Mouse (Mus musculus) ovary, adult 2 months (tissue): ENCODE measurements around the gene Rnf24. TPM values are rescaled to one million over a fixed set of nuclear protein-coding genes. Genes with fewer than 3 reads are reported as not detected.

Source experiments
- polyA plus RNA-seq: library from polyadenylated mRNA; depleted of rRNA; stranded (reverse); fragments of >200 nt; gene quantifications from 2 replicates; pipeline ENCODE4 v1.2.3, GENCODE M21; 2012; rRNA removed

The Rnf24 gene
- polyA plus RNA-seq: 6.3 and 6.4 TPM in 2 replicates

DNA sequence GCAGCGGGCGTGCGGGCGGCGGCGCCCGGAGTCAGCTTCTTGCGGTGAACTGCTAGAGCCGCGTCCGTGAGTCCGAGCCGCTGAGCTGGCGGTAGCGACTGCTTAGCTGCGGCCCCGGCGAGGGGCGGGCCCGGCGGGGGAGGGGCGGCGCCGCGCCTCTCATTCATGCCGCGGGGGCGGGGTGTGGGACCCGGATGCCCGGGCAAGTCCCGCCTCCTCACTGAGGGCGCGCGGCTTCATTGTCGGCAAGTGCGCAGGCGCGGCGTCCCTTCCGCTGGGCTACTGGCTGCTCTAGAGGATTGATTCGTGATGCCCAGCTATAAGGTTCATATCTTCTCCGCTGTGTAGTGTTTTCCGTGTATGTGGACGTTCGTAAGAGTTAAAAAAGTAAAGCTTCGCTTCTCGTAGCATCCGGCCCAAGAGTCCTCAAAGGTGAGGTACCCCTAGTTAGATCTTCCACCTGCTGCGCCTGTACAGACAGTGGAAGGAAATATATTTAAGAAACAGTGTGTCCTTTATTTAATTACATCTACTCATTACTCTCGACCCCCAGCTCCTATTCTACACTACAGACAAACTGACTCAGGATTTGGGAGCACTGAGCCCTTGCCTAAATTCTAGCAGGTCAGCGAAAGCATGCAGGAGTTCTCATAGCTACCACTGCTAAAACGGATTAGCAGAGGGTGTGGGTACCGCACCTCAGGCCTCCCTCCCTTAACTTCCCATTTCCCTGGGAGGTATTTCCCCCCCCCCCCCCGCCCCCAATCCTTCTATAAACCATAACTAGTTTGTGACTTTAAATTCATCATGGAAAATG lies at the start of gene Rnf24:
Rnf24 (minus strand) TSS at position 146 of the 817 bp plus-strand sequence.

DNA sequence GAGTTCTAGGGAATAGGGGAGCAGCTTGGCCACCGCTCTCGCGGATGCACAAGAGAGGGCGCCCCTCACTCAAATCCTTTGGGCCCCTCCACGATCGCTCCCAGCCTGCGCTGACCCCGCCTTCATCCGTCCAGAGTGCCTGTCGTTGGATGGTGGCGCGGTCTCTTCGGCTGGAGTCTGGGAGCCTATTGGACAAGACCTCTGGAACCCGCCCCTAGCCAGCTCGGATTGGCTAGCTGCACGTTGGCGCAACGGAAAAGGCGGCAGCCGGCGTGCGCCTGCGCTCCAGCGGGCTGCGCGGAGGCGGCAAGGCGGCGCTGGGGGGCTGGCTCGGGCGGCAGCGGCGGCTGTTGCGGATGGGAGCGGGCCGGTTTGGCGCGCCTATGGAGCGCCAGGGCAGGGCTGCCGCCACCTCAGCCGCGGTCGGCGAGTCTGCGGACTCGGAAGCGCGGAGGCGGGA lies 90.4 kb downstream of the Rnf24 start, which contains the start of gene Pank2:
Pank2 (plus strand) TSS at position 283 of the 460 bp plus-strand sequence.

Other genes starting within 250 kb of the Rnf24 start
- gene Hspa12b, start 225.6 kb downstream of the Rnf24 start, polyA plus RNA-seq: 19.0 and 21.7 TPM in 2 replicates
- not detected in 2 replicates for gene Gm11037, start 219.4 kb downstream of the Rnf24 start, polyA plus RNA-seq
- gene 1700037H04Rik, start 192.8 kb downstream of the Rnf24 start, polyA plus RNA-seq: 185 and 192 TPM in 2 replicates
- 102 and 138 TPM in 2 replicates for gene Cenpb, start 172.8 kb downstream of the Rnf24 start, polyA plus RNA-seq
- gene Cdc25b, start 165.9 kb downstream of the Rnf24 start, polyA plus RNA-seq: 33.2 and 38.4 TPM in 2 replicates
- 23.8 and 27.1 TPM in 2 replicates for gene Spef1, start 165.6 kb downstream of the Rnf24 start, polyA plus RNA-seq
- gene Ap5s1, start 145.8 kb downstream of the Rnf24 start, polyA plus RNA-seq: 47.3 and 50.6 TPM in 2 replicates
- gene Mavs, start 118.8 kb downstream of the Rnf24 start, polyA plus RNA-seq: 80.6 and 99.1 TPM in 2 replicates
- gene Pank2, start 90.4 kb downstream of the Rnf24 start, polyA plus RNA-seq: 18.0 and 22.6 TPM in 2 replicates
- gene Smox, start 138.6 kb upstream of the Rnf24 start, polyA plus RNA-seq: 51.0 and 66.3 TPM in 2 replicates
- 11.5 and 15.3 TPM in 2 replicates for gene Adra1d, start 209.4 kb upstream of the Rnf24 start, polyA plus RNA-seq